Mouse (Mus musculus) ES-Bruce4 (cell line): ENCODE data around the gene Kcnj2. TPM values are rescaled to one million over a fixed set of nuclear protein-coding genes. Genes with fewer than 3 reads are reported as not detected.

Source experiments
- H3K27ac ChIP-seq: 2 replicates; pipeline ENCODE4 v1.5.1; 2012; ENCODE audit warnings: low read length, inconsistent platforms; ENCODE audit not compliant: insufficient read depth
- H3K27me3 ChIP-seq: 2 replicates; pipeline ENCODE4 v1.6.1; 2012; ENCODE audit warnings: mild to moderate bottlenecking, low read length, inconsistent platforms; ENCODE audit not compliant: control insufficient read depth, poor library complexity, insufficient read depth, severe bottlenecking
- H3K36me3 ChIP-seq: 2 replicates; pipeline ENCODE4 v1.6.1; 2012; ENCODE audit warnings: inconsistent platforms, mild to moderate bottlenecking, low read length, moderate library complexity; ENCODE audit not compliant: control insufficient read depth, poor library complexity, insufficient read depth, severe bottlenecking
- H3K4me1 ChIP-seq: one replicate; pipeline ENCODE4 v1.8.1; 2011; ENCODE audit warnings: low read length; ENCODE audit not compliant: control insufficient read depth, insufficient read depth
- H3K4me3 ChIP-seq: 2 replicates; pipeline ENCODE4 v1.5.1; 2011; ENCODE audit warnings: low read depth, mild to moderate bottlenecking, low read length
- H3K9ac ChIP-seq: 2 replicates; pipeline ENCODE4 v1.6.1; 2012; ENCODE audit warnings: low read depth, mild to moderate bottlenecking, inconsistent platforms; ENCODE audit not compliant: poor library complexity, severe bottlenecking
- H3K9me3 ChIP-seq: replicated peaks from 2 replicates; pipeline ENCODE4 v1.6.1; 2012; ENCODE audit warnings: mild to moderate bottlenecking, low read length, inconsistent platforms; ENCODE audit not compliant: control insufficient read depth, poor library complexity, insufficient read depth, severe bottlenecking
- CTCF ChIP-seq: IDR thresholded peaks from one replicate; pipeline ENCODE4 v1.8.1; 2011; ENCODE audit warnings: low read depth, low read length
- EP300 ChIP-seq: IDR thresholded peaks from 2 replicates; pipeline ENCODE4 v1.6.1; 2011; ENCODE audit warnings: low read depth, low read length; ENCODE audit not compliant: insufficient read depth
- POLR2A ChIP-seq: IDR thresholded peaks from one replicate; pipeline ENCODE4 v1.8.1; 2011; ENCODE audit warnings: low read length; ENCODE audit not compliant: insufficient read depth
- polyA plus RNA-seq: library from polyadenylated mRNA; stranded (reverse); fragments of >200 nt; gene quantifications from 2 replicates; pipeline ENCODE4 v1.2.4, GENCODE M21; 2011; ENCODE audit warnings: low read depth; ENCODE audit not compliant: missing spikeins, insufficient read depth, insufficient read length

Kcnj2 gene
- polyA plus RNA-seq: 0.15 and 0.24 TPM in 2 replicates

- Histone ChIP-seq H3K4me3 (peak within 1 kb of the TSS; percentile 97), H3K36me3 (no peaks in the 10 kb centered on the region), H3K27ac (no peak within 1 kb of the TSS), H3K9ac (peak within 1 kb of the TSS; percentile 46), H3K27me3 (peaks cover 8% of the 10 kb centered on the region), H3K4me1 (no peaks in the 10 kb centered on the region), H3K9me3 (no peaks in the 10 kb centered on the region)
- peak; percentile 26 for TF ChIP-seq POLR2A
- no peak for TF ChIP-seq EP300
Measured at GRCm38 (mm10) chr11:111065635-111066298, at the start of gene Kcnj2. TSS of gene Kcnj2 (plus strand) at chr11:111066164.

GRCm38 (mm10) chr11:111016206-111016605, 49.8 kb upstream of the Kcnj2 start:
- Histone ChIP-seq H3K4me1 (no peaks in the 10 kb centered on the region), H3K9ac (no peak overlapping the region), H3K27me3 (no peaks in the 10 kb centered on the region), H3K27ac (no peak overlapping the region), H3K36me3 (no peaks in the 10 kb centered on the region; the same call in 1 of the 2 replicates), H3K4me3 (no peak overlapping the region), H3K9me3 (no peaks in the 10 kb centered on the region)
- TF ChIP-seq EP300: no peak
- TF ChIP-seq POLR2A: no peak
- TF ChIP-seq CTCF: no peak

DNA sequence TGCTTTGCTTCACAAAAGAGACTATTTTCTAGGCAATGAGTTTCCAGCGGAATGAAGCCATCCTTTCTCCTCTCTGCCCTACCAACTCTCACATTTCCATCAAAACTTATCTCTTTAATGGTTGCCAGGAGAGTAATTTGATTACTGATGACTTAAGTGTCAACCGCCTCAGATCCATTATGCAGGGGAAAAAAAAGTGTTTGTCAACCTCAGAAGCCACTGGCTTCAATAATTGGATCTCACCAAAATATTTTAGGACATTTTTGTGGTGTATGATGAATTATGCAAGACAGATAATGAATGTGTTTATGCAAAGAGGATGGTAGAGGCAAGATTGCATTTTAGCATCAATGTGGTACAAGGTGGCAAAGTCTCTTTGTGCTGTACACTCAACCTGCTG, 45.8 kb upstream of the Kcnj2 start:
- H3K27ac ChIP-seq: no peak overlapping the region
- no peaks in the 10 kb centered on the region; the same call in 1 of the 2 replicates for H3K36me3 ChIP-seq
- no peaks in the 10 kb centered on the region for H3K4me1 ChIP-seq
- no peak overlapping the region for H3K4me3 ChIP-seq
- no peak for TF ChIP-seq CTCF
- TF ChIP-seq EP300: no peak
- no peak for TF ChIP-seq POLR2A
- no peaks in the 10 kb centered on the region for H3K27me3 ChIP-seq
- no peaks in the 10 kb centered on the region for H3K9me3 ChIP-seq
- H3K9ac ChIP-seq: no peak overlapping the region

DNA sequence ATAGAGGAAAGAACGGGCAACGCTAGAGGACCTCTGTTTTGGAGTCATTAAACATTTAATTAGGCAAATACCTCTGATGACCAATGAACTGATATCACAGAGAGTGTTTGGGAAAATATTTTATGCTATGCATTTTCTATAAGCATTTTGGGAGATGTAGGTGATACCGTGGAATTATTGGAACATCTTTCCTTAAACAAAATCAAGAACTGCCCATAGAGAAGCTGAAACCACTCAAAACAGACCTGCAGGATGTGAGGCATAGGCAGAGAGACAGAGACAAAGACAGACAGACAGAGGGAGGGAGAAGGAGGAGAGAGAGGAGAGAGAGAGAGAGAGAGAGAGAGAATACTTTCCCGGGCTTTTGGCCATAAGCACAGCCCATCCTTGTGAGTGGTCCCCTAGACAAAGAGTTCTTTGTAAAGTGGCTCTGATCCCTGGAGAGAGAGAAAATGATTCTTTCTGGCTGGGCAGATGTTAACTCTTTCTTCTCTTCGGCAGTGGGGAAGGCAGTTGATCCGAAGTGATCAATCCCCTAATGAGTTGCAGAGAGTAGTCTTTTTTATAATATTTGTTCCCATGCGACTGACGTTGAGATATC, 43.2 kb upstream of the Kcnj2 start:
- H3K4me1 ChIP-seq: no peaks in the 10 kb centered on the region
- no peaks in the 10 kb centered on the region for H3K27me3 ChIP-seq
- H3K9me3 ChIP-seq: no peaks in the 10 kb centered on the region
- H3K4me3 ChIP-seq: no peak overlapping the region
- TF ChIP-seq EP300 (no peak), CTCF (no peak), POLR2A (no peak)
- no peak overlapping the region for H3K27ac ChIP-seq
- no peak overlapping the region for H3K9ac ChIP-seq
- no peaks in the 10 kb centered on the region for H3K36me3 ChIP-seq

GRCm38 (mm10) chr11:111042175-111042574, 23.8 kb upstream of the Kcnj2 start:
- no peak for TF ChIP-seq CTCF
- TF ChIP-seq EP300: no peak
- TF ChIP-seq POLR2A: no peak
- Histone ChIP-seq H3K9ac (no peak overlapping the region), H3K9me3 (no peaks in the 10 kb centered on the region), H3K36me3 (no peaks in the 10 kb centered on the region), H3K4me3 (no peak overlapping the region), H3K27ac (no peak overlapping the region), H3K27me3 (no peaks in the 10 kb centered on the region; the same call in 1 of the 2 replicates), H3K4me1 (no peaks in the 10 kb centered on the region)

DNA sequence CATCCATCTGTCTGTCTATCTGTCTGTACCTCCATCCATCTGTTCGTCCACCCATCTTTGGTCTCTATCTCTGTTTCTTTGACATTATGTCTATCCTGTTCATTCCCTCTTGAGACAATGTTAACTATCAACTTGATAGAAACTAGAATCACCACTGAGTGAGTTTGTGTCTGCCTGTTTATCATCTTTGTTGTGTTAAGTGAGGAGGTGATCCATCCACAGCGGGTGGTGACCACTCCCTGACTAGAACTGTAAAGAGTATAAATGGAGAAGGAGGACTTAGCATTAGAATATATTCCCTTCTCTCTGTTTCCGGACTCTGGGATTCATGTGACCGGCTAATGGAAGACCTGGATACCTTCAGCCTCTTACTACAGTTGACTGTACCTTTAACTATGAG, 22.7 kb upstream of the Kcnj2 start:
- Histone ChIP-seq H3K9ac (no peak overlapping the region), H3K4me3 (no peak overlapping the region), H3K9me3 (no peaks in the 10 kb centered on the region), H3K4me1 (no peaks in the 10 kb centered on the region), H3K36me3 (no peaks in the 10 kb centered on the region), H3K27ac (no peak overlapping the region), H3K27me3 (no peaks in the 10 kb centered on the region; the same call in 1 of the 2 replicates)
- no peak for TF ChIP-seq POLR2A
- 0 out of 2 replicates have a peak, but pooled peaks have one; percentile 28 for TF ChIP-seq EP300
- no peak for TF ChIP-seq CTCF
